Mouse (Mus musculus) liver, embryonic 16.5 days (tissue): ENCODE results near the gene Asphd2. TPM values are rescaled to one million over a fixed set of nuclear protein-coding genes. Genes with fewer than 3 reads are reported as not detected.

Experiments
- ATAC-seq: fragments of 200-750 bp; cut with Nextera tagmentation; 2 replicates; pipeline ENCODE4 v1.8.0; 2017; ENCODE audit warnings: low read depth, mild to moderate bottlenecking, moderate number of reproducible peaks, moderate library complexity
- H3K27ac ChIP-seq: fragments of 300-500 bp; sonication (generic); 2 replicates; pipeline ENCODE4 v1.5.1; 2014; ENCODE audit warnings: mild to moderate bottlenecking, low read length
- H3K27me3 ChIP-seq: fragments of 300-500 bp; sonication (generic); 2 replicates; pipeline ENCODE4 v1.6.1; 2014; ENCODE audit warnings: low read depth, low read length, mixed read lengths; ENCODE audit not compliant: control insufficient read depth, insufficient read depth
- H3K36me3 ChIP-seq: fragments of 300-500 bp; sonication (generic); 2 replicates; pipeline ENCODE4 v1.6.1; 2014; ENCODE audit warnings: mild to moderate bottlenecking; ENCODE audit not compliant: control insufficient read depth, insufficient read depth
- H3K4me1 ChIP-seq: fragments of 300-500 bp; sonication (generic); 2 replicates; pipeline ENCODE4 v1.6.1; 2014; ENCODE audit warnings: low read depth, low read length, mixed read lengths; ENCODE audit not compliant: control insufficient read depth
- H3K4me2 ChIP-seq: fragments of 300-500 bp; sonication (generic); 2 replicates; pipeline ENCODE4 v1.6.1; 2014; ENCODE audit warnings: low read depth, low read length, mixed read lengths
- H3K4me3 ChIP-seq: fragments of 300-500 bp; sonication (generic); 2 replicates; pipeline ENCODE4 v1.5.1; 2014; ENCODE audit warnings: low read depth, mild to moderate bottlenecking, low read length
- H3K9ac ChIP-seq: fragments of 300-500 bp; sonication (generic); 2 replicates; pipeline ENCODE4 v1.6.1; 2014; ENCODE audit warnings: low read depth, low read length
- H3K9me3 ChIP-seq: fragments of 300-500 bp; sonication (generic); replicated peaks from 2 replicates; pipeline ENCODE4 v1.6.1; 2016; ENCODE audit warnings: low read length; ENCODE audit not compliant: control insufficient read depth
- WGBS: fragments of 180-500 bp; shearing (Covaris S2); extraction: QIAGEN DNeasy Blood & Tissue Kit; methylation state at CpG from one replicate; pipeline ENCODE4 v1.1.7; 2014; ENCODE audit not compliant: insufficient replicate concordance; 5-methylcytosine and 5-hydroxymethylcytosine counted together
- polyA plus RNA-seq: library from polyadenylated mRNA; unstranded; fragments of >200 nt; fragmentation: Nextera tagmentation; extraction: Ambion mirVana; gene quantifications from 2 replicates; pipeline ENCODE4 v1.2.1, GENCODE M21; 2015

Asphd2 gene
- polyA plus RNA-seq, 1 experiment from 2014 or later, result not detected

- no peak overlapping the region for H3K27ac ChIP-seq
- 74% methylated on average over 18 of the region's 18 CpGs for WGBS
- no peaks in the 10 kb centered on the region for H3K36me3 ChIP-seq
- H3K4me3 ChIP-seq, result no peak overlapping the region
- no peaks in the 10 kb centered on the region for H3K9me3 ChIP-seq
- no peak overlapping the region for H3K4me2 ChIP-seq
- ATAC-seq, result no peak
- H3K4me1 ChIP-seq, result no peaks in the 10 kb centered on the region
- H3K27me3 ChIP-seq, result peaks cover 45% of the 10 kb centered on the region
- no peak overlapping the region for H3K9ac ChIP-seq
Measured at GRCm38 (mm10) chr5:112396066-112396465, 1.4 kb upstream of the Asphd2 start.

GRCm38 (mm10) chr5:112394415-112394763, 277 bp downstream of the Asphd2 start:
- H3K27me3 ChIP-seq, result peaks cover 45% of the 10 kb centered on the region
- H3K36me3 ChIP-seq, result no peaks in the 10 kb centered on the region
- H3K27ac ChIP-seq, result no peak overlapping the region
- H3K4me3 ChIP-seq, result peak overlapping the region; percentile 41
- ATAC-seq, result no peak
- peak overlapping the region; percentile 41; the same call in 1 of the 2 replicates for H3K4me2 ChIP-seq
- H3K9ac ChIP-seq, result no peak overlapping the region
- H3K4me1 ChIP-seq, result no peaks in the 10 kb centered on the region
- 2% methylated on average over 19 of the region's 28 CpGs for WGBS
- H3K9me3 ChIP-seq, result no peaks in the 10 kb centered on the region

- Histone ChIP-seq H3K36me3 (no peaks in the 10 kb centered on the region), H3K27ac (no peak overlapping the region), H3K27me3 (peaks cover 45% of the 10 kb centered on the region), H3K4me3 (no peak overlapping the region), H3K9me3 (no peaks in the 10 kb centered on the region), H3K4me2 (no peak overlapping the region), H3K4me1 (no peaks in the 10 kb centered on the region), H3K9ac (no peak overlapping the region)
- WGBS, result 15% methylated on average over 18 of the region's 18 CpGs
- ATAC-seq, result no peak
Measured at GRCm38 (mm10) chr5:112393741-112394414, 788 bp downstream of the Asphd2 start.

GRCm38 (mm10) chr5:112391676-112392323, 2.9 kb downstream of the Asphd2 start:
- no peak for ATAC-seq
- WGBS, result 53% methylated on average over 27 of the region's 27 CpGs
- Histone ChIP-seq H3K4me1 (no peaks in the 10 kb centered on the region), H3K4me2 (no peak overlapping the region), H3K9me3 (no peaks in the 10 kb centered on the region), H3K36me3 (no peaks in the 10 kb centered on the region), H3K27me3 (peaks cover 45% of the 10 kb centered on the region), H3K9ac (no peak overlapping the region), H3K27ac (no peak overlapping the region), H3K4me3 (no peak overlapping the region)

- WGBS, result 54% methylated on average over 16 of the region's 16 CpGs
- Histone ChIP-seq H3K4me3 (no peak overlapping the region), H3K4me2 (no peak overlapping the region), H3K9ac (no peak overlapping the region), H3K9me3 (no peaks in the 10 kb centered on the region), H3K4me1 (no peaks in the 10 kb centered on the region), H3K27me3 (peaks cover 43% of the 10 kb centered on the region), H3K27ac (no peak overlapping the region), H3K36me3 (no peaks in the 10 kb centered on the region)
- ATAC-seq, result no peak
Measured at GRCm38 (mm10) chr5:112391002-112391401, 3.7 kb downstream of the Asphd2 start.

- Histone ChIP-seq H3K27me3 (peaks cover 27% of the 10 kb centered on the region), H3K9me3 (no peaks in the 10 kb centered on the region), H3K4me3 (no peak overlapping the region), H3K4me2 (no peak overlapping the region), H3K9ac (no peak overlapping the region), H3K36me3 (no peaks in the 10 kb centered on the region), H3K4me1 (no peaks in the 10 kb centered on the region; the same call in 1 of the 2 replicates), H3K27ac (no peak overlapping the region)
- 65% methylated on average over 9 of the region's 9 CpGs for WGBS
- no peak for ATAC-seq
Measured at GRCm38 (mm10) chr5:112389352-112389751, 5.3 kb downstream of the Asphd2 start.

- H3K4me1 ChIP-seq, result no peaks in the 10 kb centered on the region; the same call in 1 of the 2 replicates
- no peak overlapping the region for H3K4me2 ChIP-seq
- ATAC-seq, result peak; percentile 81
- no peaks in the 10 kb centered on the region for H3K36me3 ChIP-seq
- no peaks in the 10 kb centered on the region; the same call in 1 of the 2 replicates for H3K27me3 ChIP-seq
- H3K9ac ChIP-seq, result no peak overlapping the region
- H3K4me3 ChIP-seq, result no peak overlapping the region
- H3K27ac ChIP-seq, result no peak overlapping the region
- 49% methylated on average over 2 of the region's 2 CpGs for WGBS
- no peaks in the 10 kb centered on the region for H3K9me3 ChIP-seq
Measured at GRCm38 (mm10) chr5:112385973-112386372, 8.7 kb downstream of the Asphd2 start.

- WGBS, result 21% methylated on average over 13 of the region's 13 CpGs
- no peak overlapping the region for H3K4me3 ChIP-seq
- no peaks in the 10 kb centered on the region; the same call in 1 of the 2 replicates for H3K4me1 ChIP-seq
- H3K9me3 ChIP-seq, result no peaks in the 10 kb centered on the region
- no peaks in the 10 kb centered on the region for H3K36me3 ChIP-seq
- no peak overlapping the region for H3K4me2 ChIP-seq
- H3K9ac ChIP-seq, result no peak overlapping the region
- H3K27me3 ChIP-seq, result no peaks in the 10 kb centered on the region
- no peak for ATAC-seq
- H3K27ac ChIP-seq, result no peak overlapping the region
Measured at GRCm38 (mm10) chr5:112384805-112385472, 9.7 kb downstream of the Asphd2 start.
